Mouse (Mus musculus): ENCODE results near the gene Med26.

Med26 gene

DNA sequence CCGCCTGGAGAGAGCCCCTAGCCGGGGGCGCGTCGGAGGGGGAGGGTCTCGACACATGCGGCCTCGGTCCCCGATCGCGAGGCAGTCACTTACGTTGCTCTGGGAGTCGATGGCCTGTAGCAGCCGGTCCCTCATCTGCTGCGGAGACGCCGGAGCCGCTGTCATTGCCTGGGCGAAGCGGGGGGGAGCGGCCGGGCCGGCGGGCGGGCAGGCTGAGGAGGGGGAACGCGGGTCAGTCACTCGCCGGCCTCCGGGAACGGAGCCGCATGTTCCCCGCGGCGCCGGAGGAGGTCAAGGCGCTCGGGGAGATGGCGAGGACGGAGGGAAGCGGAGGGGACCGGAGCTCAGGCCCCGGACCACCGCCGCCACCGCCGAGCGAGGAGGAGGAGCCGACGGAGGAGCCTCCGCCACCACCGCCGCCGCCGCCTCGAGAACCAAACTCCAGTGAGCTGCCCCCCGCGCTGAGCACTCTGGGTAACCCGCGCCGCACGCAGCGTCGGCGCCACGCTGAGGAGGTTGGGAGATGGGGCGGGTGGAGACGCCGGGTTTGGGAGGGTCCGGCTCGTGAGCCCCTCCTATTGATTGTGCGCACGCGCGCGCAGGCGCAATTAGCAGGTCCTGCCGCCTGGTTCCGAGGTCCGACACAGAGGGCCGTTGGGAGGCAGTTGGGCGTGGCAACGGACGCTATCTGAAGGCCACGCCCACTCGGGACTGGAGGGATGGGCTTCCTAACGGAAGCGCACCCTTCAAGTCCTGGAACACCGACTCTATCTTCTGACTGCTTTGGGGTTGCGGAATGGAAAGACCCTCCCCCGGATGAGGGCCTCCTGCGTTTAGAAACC is at the start of gene Med26:
Gene Med26 (minus strand): TSS at position 469 of the 842 bp plus-strand sequence.
- peak; percentile 92 for DNase-seq (ENCODE audit: low spot score)

DNA sequence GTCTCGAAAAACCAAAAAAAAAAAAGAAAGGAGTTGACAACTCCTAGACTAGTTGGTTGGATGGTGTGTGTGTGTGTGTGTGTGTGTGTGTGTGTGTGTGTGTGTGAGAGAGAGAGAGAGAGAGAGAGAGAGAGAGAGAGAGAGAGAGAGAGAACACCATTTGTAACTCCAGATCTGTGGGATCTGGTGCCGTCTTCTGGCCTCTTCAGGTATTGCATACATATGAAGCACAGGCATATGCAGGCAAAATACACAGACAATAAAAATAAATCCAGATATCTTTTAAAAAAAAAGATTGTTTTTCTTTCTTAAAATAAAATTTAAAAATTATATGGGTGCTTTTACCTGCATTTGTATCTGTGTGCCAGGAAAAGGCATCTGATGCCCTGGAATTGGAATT is 42.1 kb upstream of the Med26 start:
- no peak for DNase-seq (ENCODE audit: low spot score)

- no peak for DNase-seq (ENCODE audit: low spot score)
Observed at GRCm38 (mm10) chr8:72589286-72589685, 41.2 kb upstream of the Med26 start.

DNA sequence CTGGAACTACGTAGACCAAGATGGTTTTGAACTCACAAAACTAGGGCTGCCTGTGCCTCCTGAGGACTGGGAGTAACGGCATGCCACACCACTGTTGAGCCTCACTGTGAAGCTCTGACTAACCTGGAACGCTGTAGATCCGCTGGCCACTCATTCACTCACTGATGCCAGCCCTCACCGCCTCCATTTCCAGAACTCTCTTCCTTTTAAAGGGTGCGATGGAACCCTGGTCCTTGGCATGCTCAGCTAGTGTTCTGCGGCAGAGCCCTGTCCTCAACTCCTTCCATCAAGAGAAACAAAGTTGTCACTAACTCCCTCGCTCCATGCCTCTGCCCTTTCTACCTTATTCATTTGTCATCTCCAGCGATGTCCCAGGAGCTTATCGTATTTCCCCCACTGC is 40.8 kb upstream of the Med26 start:
- DNase-seq (ENCODE audit: low spot score), result no peak

- DNase-seq (ENCODE audit: low spot score), result no peak
Observed at GRCm38 (mm10) chr8:72587806-72588205, 39.7 kb upstream of the Med26 start.

GRCm38 (mm10) chr8:72584390-72584789 is 36.3 kb upstream of the Med26 start:
- no peak for DNase-seq (ENCODE audit: low spot score)

DNA sequence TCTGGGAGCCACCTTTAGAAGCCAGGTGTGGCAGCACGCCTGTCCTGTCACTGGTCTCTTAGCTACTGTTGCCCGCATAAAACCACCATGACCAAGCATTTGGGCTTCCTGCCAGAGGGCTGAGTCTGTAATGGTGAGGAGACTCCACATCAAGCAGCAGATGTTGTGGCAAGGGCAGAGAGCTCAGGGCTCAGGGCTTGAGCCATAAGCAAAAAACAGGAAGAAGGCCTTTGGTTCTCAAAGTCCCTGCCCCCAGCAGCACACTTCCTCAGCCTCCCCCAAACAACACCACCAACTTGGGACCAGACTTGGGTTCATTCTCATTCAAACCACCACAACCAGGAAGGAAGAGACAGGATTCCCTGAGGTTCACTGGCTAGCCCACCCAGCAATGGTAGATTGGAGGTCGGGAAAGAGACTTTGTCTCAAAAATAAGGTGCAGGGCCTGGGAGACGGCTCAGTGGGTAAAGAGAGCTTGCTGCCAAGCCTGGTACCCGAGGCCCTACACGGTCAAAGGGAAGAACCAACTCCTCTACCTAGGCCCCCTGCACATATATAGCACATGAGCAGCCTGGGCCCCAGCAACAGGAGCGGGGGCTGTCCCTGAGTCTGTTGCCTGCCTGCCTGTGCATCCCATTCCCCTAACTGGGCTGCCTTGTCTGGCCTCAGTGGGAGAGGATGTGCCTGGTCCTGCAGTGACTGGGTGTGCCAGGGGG is 35.1 kb upstream of the Med26 start:
- no peak for DNase-seq (ENCODE audit: low spot score)

DNA sequence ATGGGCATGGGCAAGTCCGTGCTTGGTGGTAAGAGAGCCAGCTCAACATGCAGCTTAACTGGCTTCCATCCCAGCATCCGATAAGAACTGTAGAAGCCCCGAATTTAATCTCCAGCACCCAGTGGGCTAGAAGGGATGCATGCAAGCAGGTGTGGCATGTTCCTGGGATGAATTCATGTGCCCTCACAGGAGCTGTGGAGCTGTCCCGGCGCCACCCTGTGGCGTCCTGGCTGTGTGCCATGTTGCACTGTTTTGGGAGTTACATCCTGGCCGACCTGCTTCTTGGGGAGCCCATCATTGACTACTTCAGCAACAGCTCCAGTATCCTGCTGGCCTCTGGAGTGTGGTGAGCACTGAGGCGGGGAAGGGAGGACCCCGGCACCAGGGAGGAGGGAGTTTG is 31.3 kb upstream of the Med26 start:
- DNase-seq (ENCODE audit: low spot score), result no peak

DNA sequence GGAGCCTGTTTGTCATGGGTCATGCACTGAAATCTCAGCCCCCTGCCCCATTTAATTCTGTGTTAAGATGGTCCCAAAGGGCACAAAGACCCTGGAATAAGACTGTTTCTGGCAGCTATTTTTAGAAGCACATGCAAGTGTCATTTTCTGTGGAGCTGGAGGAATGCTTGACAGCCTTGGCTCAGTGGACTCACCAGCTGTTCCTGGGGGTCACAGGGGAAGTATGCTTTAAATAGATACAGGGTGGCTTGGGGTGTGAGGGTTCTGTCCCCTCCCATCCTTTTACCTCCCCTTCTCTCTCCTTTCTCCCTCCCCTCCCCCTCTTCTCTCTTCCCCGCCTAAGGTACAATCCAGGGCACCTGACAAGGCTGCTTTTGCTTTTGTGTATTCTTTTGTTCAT is 29.9 kb upstream of the Med26 start:
- no peak for DNase-seq (ENCODE audit: low spot score)

GRCm38 (mm10) chr8:72577266-72577665 is 29.2 kb upstream of the Med26 start:
- no peak for DNase-seq (ENCODE audit: low spot score)

GRCm38 (mm10) chr8:72575915-72576314 is 27.8 kb upstream of the Med26 start:
- no peak for DNase-seq (ENCODE audit: low spot score)

DNA sequence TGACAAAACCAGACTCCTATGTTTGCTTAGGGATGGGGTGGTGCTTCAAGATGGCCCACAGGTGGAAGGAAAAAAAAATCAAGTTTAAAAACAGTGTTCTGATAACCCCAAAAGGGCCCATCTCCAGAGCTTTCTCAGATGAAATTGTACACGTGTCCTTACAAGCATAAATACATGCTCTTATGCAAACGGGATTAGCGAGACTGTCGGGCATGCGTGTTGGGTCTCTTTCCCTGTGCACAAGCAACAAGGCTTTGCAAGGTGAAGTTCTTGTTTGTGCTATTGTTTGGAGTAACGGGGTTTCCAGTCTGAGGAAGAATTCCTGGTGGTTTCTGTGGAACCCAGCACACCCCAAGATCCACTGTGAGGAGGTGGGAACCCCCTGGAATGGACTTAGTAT is 25.4 kb upstream of the Med26 start:
- DNase-seq (ENCODE audit: low spot score), result no peak

DNA sequence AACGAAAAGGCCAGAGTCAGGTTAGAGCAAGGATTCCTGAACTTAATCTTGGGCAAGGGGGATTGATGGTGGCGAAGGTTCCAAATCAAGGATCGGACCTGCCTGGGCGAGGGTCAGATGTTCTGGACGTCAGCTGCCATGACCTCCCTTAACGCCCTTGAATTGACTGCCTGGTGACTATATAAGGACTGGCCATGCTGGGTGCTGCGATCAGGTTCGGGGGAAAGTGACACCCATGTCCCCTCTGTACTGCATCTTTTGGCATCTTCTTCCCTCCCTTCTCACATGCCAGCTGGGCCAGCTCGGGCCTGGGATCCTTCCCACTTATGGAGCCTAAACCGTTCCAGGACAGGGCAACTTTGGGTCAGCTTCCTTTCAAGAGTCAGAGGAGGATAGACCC is 24.4 kb upstream of the Med26 start:
- DNase-seq (ENCODE audit: low spot score), result no peak

GRCm38 (mm10) chr8:72571611-72572473 is 23.8 kb upstream of the Med26 start, which contains the start of gene Tmem38a:
Gene Tmem38a, plus strand, starts transcription at chr8:72572055.
- DNase-seq (ENCODE audit: low spot score), result peak; percentile 69

DNA sequence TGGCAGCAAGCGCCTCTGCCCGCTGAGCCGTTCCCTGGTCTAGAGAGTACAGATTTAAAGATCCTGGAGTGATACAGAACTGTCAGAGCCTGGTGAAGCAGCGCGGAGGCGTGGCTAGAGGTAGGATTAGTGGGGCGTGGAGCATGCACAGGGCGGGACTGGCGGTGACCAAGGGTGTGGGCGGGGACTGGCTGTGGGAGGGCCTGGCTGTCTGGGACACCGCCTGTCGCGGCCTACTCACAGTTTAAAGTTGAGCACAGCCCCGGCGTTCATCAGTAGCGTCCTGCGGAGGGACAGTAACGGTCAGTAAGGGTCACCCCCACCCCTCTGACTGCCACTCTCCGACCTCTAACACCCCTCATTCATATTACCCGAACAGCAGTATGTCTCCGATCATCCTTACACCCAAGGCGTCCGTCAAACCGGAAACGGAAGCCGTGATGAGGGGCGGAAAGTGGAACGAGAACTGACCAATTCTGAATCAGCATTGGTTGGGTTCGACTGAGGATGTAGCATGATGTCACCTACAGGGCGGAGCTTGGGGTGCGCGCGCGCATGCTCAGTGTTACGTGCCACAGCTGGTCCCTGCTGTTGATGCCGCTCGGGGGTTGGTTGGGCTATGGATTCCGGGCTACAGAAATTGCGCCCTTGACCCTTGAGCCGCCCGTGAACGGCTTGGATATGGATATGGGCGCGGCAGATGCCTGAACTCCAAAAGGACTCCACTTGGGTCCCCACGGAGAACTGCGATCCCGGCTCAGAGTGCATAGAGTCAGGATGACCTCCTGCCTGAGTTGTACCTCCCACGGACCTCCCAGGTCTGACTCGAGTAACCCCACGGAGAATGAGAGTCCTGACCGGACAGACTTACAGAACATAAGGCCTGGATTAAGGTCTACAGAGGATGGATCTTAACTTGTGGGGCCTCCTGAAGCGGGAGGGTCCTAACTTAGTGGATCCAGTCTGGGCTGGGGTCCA is 22.9 kb upstream of the Med26 start, which contains the start of gene Smim7:
Gene Smim7 (minus strand): TSS at position 456 of the 978 bp plus-strand sequence.
- peak; percentile 97 for DNase-seq (ENCODE audit: low spot score)

DNA sequence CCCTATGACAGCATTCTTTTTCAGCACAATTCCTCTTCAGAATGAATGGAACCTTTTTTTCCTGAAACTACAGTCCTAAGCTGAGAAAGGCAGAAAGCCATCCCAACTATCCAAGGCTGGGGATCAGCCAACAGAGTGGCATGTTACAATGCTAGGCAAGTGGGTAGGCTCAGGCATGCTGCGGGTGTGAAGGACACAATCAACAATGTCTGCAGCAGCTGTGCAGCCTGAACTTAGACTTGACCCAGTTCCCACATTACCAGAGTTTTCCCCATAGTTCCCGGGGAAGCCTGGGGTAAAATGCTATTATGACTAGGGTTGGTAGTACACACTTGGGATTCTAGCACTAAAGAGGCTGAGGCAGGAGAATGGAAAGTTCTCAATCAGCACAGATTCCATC is 17.9 kb upstream of the Med26 start:
- DNase-seq (ENCODE audit: low spot score), result no peak

GRCm38 (mm10) chr8:72561111-72561689 is 13.1 kb upstream of the Med26 start:
- DNase-seq (ENCODE audit: low spot score), result no peak

- DNase-seq (ENCODE audit: low spot score), result no peak
Observed at GRCm38 (mm10) chr8:72555770-72556169, 7.7 kb upstream of the Med26 start.

DNA sequence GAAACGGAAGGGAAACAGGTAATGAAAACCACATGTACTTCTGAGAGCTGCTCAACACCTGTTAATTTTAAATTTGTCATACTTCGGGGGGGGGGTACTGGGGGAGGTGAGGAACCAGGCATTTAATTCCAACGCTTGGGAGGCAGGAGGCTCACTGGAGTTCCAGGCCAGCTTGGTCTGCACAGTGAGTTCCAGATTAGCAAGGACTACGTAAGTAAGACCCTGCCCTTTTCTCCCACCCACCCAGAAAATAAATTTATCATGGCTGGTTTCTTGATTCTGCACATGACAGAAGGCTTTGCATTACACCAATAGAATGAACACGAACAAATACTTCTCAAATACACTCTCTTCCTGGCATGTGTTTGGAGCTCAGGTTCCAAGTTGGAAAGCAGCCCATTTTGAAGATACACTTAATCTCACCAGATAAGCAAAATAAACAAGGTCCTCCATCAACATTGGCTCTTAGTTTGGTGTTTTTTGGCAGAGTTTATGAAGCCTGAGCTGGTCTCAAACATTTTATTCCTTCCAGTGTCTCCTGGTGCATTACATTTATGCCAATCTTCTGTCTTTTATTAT is 1.3 kb upstream of the Med26 start:
- DNase-seq (ENCODE audit: low spot score), result peak; percentile 18

- DNase-seq (ENCODE audit: low spot score), result no peak
Observed at GRCm38 (mm10) chr8:72548644-72549313, 709 bp upstream of the Med26 start.
